3 mouse cellular contexts compared by ENCODE assay signal in the genomic region with DNA sequence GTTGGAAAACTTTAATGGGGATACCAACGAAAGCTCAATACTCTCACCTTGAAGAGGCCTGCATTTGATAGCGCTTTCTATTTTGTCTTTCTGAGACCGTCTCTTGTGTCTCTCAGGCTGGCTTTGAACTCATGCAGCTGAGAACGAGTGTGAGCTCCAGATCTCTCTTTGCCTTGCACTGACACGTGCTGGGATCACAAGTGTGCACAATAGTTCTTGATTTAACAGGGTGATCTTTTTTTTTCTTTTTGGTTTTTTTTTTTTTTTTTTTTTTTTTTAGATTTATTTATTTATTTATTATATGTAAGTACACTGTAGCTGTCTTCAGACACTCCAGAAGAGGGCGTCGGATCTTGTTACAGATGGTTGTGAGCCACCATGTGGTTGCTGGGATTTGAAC. TPM values are rescaled to one million over a fixed set of nuclear protein-coding genes. Genes with fewer than 3 reads are reported as not detected.
"Had no signal": no experiment of that assay in that cellular context is flagged by ENCODE, and none has a peak within 500 bp of the region (broad histone marks: within the 10 kb centered on the region; RNA-seq: fewer than 3 reads in every experiment).

No protein-coding gene starts in this region.

RNA-seq across cellular contexts. Expression of gene Eme1, which starts 2.5 kb away (rescaled TPM):
- total RNA-seq: left cerebral cortex, postnatal 36 days; monocyte, adult 5-6 weeks had no signal
- polyA plus RNA-seq: liver, adult 2 months had no signal
